Mouse (Mus musculus) adrenal gland (tissue): ENCODE data around the gene Ncam2.

Source experiments
- intact Hi-C: fragments of 180-260 bp; cut with DNase I; formaldehyde crosslinking; loops from one replicate; pipeline ENCODE4 v1.15.1; 2025

Gene Ncam2

DNA sequence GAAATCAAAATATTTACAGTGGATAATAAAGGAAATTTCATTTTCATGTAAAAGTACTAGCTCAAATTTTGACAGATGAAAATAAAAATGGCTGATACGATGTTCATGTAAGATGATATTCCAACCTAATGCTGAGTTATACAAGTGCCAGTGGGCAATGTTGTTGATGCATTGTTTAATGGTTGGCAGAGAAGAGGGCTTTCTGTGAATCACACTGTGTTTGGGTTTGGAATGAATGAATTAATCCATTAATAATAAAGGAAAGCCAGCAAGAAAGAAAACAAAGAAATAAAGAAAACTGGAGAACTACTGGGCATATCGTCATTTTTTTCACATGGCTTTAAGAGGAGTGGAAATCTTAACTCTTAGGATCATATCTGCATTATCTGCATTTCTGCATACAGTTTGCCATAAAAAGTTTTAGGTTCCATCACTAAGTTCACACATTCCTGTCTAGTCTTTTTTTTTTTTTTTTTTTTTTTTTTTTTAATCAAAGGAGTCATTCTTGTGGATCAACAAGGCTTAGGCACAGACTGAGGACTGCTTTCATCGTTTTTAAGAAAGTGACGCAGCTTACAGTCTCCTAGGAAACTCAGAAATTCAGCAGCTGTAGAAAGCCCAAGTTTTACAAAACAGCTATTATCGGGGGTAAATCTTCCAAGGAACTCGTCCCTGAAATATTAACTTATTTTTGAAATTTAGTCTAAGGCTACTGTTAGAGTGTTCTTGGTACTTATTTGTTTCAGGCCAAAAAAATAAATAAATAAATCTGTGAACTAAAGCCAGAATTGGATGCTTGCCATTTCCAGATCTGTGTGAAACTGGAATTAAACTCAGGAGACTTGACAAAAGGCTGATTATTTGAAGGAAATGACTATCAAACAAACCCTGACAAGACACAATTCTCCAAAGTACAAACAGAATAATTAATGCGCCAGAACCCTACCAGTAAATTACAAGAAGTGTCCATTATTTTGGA lies 84.7 kb downstream of the Ncam2 start:
- intact Hi-C loops, result loop anchor here (5.0 kb wide), 1 partner anchor 83 kb away; the partner anchor contains the start of gene Ncam2

DNA sequence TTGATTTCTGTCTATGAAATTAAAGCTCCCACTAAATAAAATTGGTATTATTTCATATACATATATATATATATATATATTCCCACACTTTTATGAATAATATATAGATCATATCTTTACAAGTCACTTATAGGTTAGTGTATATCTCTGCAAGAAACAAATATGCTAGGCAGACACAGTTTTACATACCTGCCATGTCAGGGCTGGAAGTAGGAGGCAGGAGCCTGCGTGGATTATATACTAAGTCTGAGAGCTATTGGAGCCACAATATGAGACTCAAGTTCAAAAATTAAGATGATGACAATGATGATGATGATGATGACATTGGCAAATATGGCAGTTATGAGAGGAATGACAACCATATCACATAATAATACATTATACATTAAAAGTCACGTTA lies 85.4 kb downstream of the Ncam2 start:
- intact Hi-C loops, result loop anchor here (5.0 kb wide), 1 partner anchor 84 kb away; the partner anchor contains the start of gene Ncam2

DNA sequence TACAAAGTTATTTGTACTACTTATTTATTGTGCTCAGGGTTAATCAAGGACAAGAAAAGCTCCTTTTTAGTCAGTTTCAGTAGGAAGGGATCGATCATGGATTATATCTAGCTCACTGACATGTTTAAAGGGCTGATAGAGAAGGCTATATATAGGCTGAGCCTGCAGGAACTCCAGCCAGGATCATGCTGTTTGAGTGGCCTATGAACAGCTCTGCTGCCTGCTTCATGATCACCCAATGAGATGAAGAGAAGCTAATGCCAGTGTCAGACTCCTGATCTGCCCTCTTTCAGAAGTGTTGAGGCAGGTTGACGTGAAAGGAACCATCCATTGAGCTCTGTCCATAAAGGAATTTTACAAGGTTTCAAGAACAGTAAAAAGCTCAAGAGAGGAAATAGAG lies 103.3 kb downstream of the Ncam2 start:
- intact Hi-C loops, result no loop called here

- intact Hi-C loops, result no loop called here
These were observed 108.7 kb downstream of the Ncam2 start for GRCm38 (mm10) chr16:81309215-81309614.

DNA sequence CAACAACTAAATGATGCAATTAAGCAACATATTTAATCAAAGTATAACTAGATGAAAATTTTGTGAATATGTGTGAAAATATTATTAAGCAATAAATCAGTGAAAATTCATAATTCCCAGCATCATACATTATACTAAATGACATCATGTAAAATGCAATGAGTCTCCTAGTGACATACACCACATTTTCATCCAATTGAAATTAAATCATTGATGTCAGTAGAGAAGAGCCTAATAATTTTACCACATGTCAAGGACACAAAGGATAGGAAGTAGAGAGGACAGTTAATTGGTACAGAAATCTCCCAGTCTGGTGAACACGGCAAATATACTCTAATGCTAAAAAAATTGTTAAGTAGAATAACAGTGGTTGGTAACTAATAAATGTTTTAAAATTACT lies 118.5 kb downstream of the Ncam2 start:
- intact Hi-C loops, result no loop called here

- intact Hi-C loops, result loop anchor here (5.0 to 10.0 kb wide), 2 partner anchors 132 to 1194 kb away; no protein-coding TSS in a partner anchor
These were observed 130.0 kb downstream of the Ncam2 start for GRCm38 (mm10) chr16:81330539-81330938.

GRCm38 (mm10) chr16:81365901-81366300 lies 165.4 kb downstream of the Ncam2 start:
- intact Hi-C loops, result no loop called here

GRCm38 (mm10) chr16:81374234-81374633 lies 173.7 kb downstream of the Ncam2 start:
- intact Hi-C loops, result no loop called here

GRCm38 (mm10) chr16:81380434-81380833 lies 179.9 kb downstream of the Ncam2 start:
- intact Hi-C loops, result no loop called here

- intact Hi-C loops, result no loop called here
These were observed 188.1 kb downstream of the Ncam2 start for GRCm38 (mm10) chr16:81388646-81389045.

DNA sequence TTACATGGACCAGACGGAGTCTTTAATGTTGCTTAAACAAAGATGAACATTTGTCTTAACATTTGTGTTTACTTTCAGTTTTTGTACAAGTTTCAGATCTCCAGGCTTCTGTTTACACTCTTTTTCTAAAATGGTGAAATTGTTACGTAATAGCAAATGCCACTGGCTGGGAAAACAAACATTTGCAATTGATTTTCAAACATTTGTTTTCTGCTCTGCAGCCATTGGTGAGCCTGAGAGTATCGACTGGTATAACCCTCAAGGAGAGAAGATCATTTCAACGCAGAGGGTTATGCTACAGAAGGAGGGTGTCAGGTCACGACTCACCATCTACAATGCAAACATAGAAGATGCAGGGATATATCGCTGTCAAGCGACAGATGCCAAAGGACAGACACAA lies 234.1 kb downstream of the Ncam2 start:
- intact Hi-C loops, result no loop called here

DNA sequence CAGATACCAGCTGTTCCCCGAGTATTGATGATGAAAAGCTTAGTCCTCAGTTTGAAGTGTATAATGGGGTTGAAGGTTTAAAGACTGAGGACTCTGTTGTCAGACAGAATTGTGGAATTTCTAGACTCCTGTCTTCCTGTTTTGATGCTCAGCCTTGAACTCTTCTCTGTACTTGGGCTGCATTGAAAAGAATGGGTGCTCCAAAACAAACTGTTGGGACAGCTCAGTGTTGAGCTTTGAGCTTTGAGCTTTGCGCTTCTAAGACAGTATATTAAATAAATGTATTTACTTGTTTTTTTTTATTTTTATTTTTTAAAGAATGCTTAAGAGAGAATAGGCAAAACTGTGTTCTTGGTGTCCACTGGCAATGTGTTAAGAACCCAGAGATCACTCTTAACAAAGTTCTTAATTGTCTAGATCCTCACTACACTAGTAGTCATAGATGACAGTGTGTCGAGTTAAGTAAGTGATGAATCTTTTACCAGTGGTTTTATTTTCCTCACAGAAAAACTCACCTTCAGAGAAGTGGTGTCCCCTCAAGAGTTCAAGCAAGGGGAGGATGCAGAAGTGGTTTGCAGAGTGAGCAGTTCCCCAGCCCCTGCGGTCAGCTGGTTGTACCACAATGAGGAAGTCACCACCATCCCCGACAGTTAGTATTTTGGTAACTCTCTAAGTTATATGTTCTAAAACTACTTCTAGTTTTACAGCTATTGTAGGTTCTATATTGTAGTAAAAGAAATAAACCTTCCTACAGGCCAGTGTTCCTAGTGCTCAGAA lies 236.8 kb downstream of the Ncam2 start:
- intact Hi-C loops, result no loop called here

DNA sequence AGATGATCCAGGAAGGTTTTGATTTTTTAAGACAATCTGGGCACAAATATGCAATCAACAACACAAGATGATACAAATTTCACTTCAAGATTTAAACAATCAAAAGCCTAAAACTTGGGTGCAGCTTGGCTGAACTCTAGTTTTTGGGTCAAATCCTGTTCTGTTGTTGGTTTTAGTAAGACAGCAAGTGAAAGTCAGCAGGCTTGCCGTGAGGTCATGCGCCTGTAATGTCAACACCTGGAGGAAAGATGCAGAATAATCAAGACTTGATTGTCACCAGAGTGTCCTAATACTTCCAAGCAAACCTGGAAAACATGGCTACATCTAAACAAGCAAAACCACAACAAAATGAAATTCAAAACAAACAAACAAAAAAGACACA lies 237.4 kb downstream of the Ncam2 start:
- intact Hi-C loops, result no loop called here

GRCm38 (mm10) chr16:81450851-81451250 lies 250.4 kb downstream of the Ncam2 start:
- intact Hi-C loops, result no loop called here

- intact Hi-C loops, result no loop called here
These were observed 252.5 kb downstream of the Ncam2 start for GRCm38 (mm10) chr16:81452988-81453387.

- intact Hi-C loops, result no loop called here
These were observed 254.0 kb downstream of the Ncam2 start for GRCm38 (mm10) chr16:81454472-81454871.

GRCm38 (mm10) chr16:81462731-81463130 lies 262.2 kb downstream of the Ncam2 start:
- intact Hi-C loops, result loop anchor here (5.0 kb wide), 1 partner anchor 130 kb away; no protein-coding TSS in a partner anchor

GRCm38 (mm10) chr16:81472925-81473324 lies 272.4 kb downstream of the Ncam2 start:
- intact Hi-C loops, result no loop called here

- intact Hi-C loops, result no loop called here
These were observed 280.6 kb downstream of the Ncam2 start for GRCm38 (mm10) chr16:81481058-81481457.

GRCm38 (mm10) chr16:81496111-81496510 lies 295.6 kb downstream of the Ncam2 start:
- intact Hi-C loops, result no loop called here

GRCm38 (mm10) chr16:81502578-81502977 lies 302.1 kb downstream of the Ncam2 start:
- intact Hi-C loops, result no loop called here

- intact Hi-C loops, result no loop called here
These were observed 335.7 kb downstream of the Ncam2 start for GRCm38 (mm10) chr16:81536230-81536629.
